In the genomic region with DNA sequence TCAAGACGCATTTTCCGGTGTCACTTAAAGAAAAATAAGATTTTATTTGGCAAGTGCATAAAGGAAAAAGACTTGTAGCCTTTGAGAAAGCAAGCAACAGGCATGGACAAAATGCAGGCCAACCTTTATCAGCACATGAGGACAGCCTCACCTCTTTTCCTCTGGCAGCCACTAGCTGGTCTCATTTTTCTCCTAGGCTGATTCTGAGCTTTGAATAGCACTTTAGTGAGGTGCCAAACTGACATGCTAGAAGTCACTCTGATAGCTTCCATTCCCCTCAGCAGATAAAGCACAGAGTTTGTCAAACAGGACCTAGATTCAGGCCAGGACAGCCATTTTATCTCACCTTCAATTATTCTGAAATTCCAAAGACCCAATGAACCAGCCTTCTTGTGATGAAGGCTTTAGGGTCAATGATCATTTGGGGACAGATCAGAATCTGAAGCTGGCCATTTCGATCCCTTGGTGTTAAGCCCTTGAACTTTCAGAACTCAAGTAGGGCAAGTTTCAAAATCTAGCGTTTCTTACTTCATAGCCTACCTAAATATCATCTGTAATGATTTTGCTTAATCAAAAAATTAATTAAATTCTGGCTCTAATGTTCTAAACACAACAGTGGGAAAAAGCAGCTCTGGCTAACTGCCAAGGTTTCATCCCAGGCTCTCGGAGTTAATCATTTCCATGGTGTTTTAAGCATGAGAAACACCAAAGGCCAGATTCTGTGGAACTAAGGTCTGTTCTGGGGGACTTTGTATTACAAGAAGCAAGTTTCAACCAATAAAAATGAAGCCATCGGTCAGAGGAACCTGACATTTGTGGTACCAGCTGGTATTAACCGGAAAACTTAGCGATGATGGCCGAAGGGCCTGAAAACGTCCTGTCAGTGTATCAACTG, we compare ENCODE assay signal across 12 mouse cellular contexts. TPM values are rescaled to one million over a fixed set of nuclear protein-coding genes. Genes with fewer than 3 reads are reported as not detected.
DNase-seq lines count a peak whose midpoint lies in the region; ATAC-seq lines count a peak whose summit lies in the region.
"Had no signal": no experiment of that assay in that cellular context is flagged by ENCODE, and none has a peak within 500 bp of the region (broad histone marks: within the 10 kb centered on the region; RNA-seq: fewer than 3 reads in every experiment).

No protein-coding gene starts in this region.

- WGBS in heart, embryonic 12.5 days: 64% methylated on average over 10 of the region's 10 CpGs
- 69% methylated on average over 10 of the region's 10 CpGs for WGBS in liver, embryonic 16.5 days (ENCODE audit: insufficient replicate concordance)

- no peak overlapping the region for H3K4me3 ChIP-seq in heart, embryonic 12.5 days
- no peak overlapping the region for H3K4me3 ChIP-seq in liver, embryonic 16.5 days (ENCODE audit: low read depth, low read length)
- H3K4me3 ChIP-seq: embryonic facial prominence, embryonic 13.5 days; forebrain, embryonic 15.5 days had no signal

- H3K4me2 ChIP-seq in heart, embryonic 12.5 days: no peak overlapping the region
- H3K4me2 ChIP-seq in liver, embryonic 16.5 days (ENCODE audit: low read depth, low read length): no peak overlapping the region
- H3K4me2 ChIP-seq: embryonic facial prominence, embryonic 13.5 days; forebrain, embryonic 15.5 days had no signal

- H3K9ac ChIP-seq in heart, embryonic 12.5 days: no peak overlapping the region
- H3K9ac ChIP-seq in liver, embryonic 16.5 days (ENCODE audit: low read depth, low read length): no peak overlapping the region
- H3K9ac ChIP-seq: embryonic facial prominence, embryonic 13.5 days; forebrain, embryonic 15.5 days had no signal

- no peaks in the 10 kb centered on the region for H3K36me3 ChIP-seq in heart, embryonic 12.5 days
- no peaks in the 10 kb centered on the region for H3K36me3 ChIP-seq in liver, embryonic 16.5 days (ENCODE audit: control insufficient read depth, insufficient read depth)
- H3K36me3 ChIP-seq: embryonic facial prominence, embryonic 13.5 days; forebrain, embryonic 15.5 days had no signal

- H3K27ac ChIP-seq in heart, embryonic 12.5 days (ENCODE audit: poor library complexity, severe bottlenecking): peak overlapping the region; percentile 65
- peak overlapping the region; percentile 60 for H3K27ac ChIP-seq in liver, embryonic 16.5 days (ENCODE audit: low read length)
- H3K27ac ChIP-seq: embryonic facial prominence, embryonic 13.5 days; forebrain, embryonic 15.5 days had no signal

- H3K27me3 ChIP-seq in heart, embryonic 12.5 days (replicated peaks): no peaks in the 10 kb centered on the region
- H3K27me3 ChIP-seq in liver, embryonic 16.5 days (ENCODE audit: control insufficient read depth, insufficient read depth, low read depth, low read length): no peaks in the 10 kb centered on the region
- H3K27me3 ChIP-seq: embryonic facial prominence, embryonic 13.5 days; forebrain, embryonic 15.5 days had no signal

- H3K9me3 ChIP-seq in heart, embryonic 12.5 days (replicated peaks): no peaks in the 10 kb centered on the region
- H3K9me3 ChIP-seq in liver, embryonic 16.5 days (replicated peaks; ENCODE audit: control insufficient read depth, low read length): no peaks in the 10 kb centered on the region
- H3K9me3 ChIP-seq: embryonic facial prominence, embryonic 13.5 days; forebrain, embryonic 15.5 days had no signal

- peaks cover 32% of the 10 kb centered on the region for H3K4me1 ChIP-seq in heart, embryonic 12.5 days (replicated peaks)
- no peaks in the 10 kb centered on the region for H3K4me1 ChIP-seq in liver, embryonic 16.5 days (ENCODE audit: control insufficient read depth, low read depth, low read length)

- intact Hi-C loops in left cerebral cortex, postnatal 4 days (cut with DNase I): no loop called here
- intact Hi-C loops in left cerebral cortex, postnatal 25 days (cut with DNase I): no loop called here

- peak; percentile 10 for DNase-seq in left cerebral cortex, postnatal 4 days
- no peak for DNase-seq in left cerebral cortex, postnatal 25 days (ENCODE audit: low spot score in 2 of 2)
- peak; percentile 93 for DNase-seq in kidney, adult 9 months
- DNase-seq in neural tube, embryonic 10.5 days (ENCODE audit: extremely low spot score, low spot score): no peak
- no peak for DNase-seq in layer of hippocampus, adult 8-10 months (ENCODE audit: low spot score in 2 of 2)
- no peak for DNase-seq in gastrocnemius, postnatal 4 days (ENCODE audit: low spot score in 2 of 2)
- DNase-seq: cerebellum, postnatal 25 days; lung, postnatal 4 days had no signal

- ATAC-seq in heart, embryonic 12.5 days (ENCODE audit: insufficient number of reproducible peaks, low FRiP score): peak; percentile 46; the same call in 1 of the 2 replicates
- peak; percentile 72 for ATAC-seq in liver, embryonic 16.5 days (ENCODE audit: low read depth)
- ATAC-seq: forebrain, embryonic 15.5 days had no signal

RNA-seq across cellular contexts. Expression of a gene that starts 37.3 kb away (rescaled TPM):
- 1 to 10 TPM; 5.0 to 6.4 TPM for total RNA-seq in left cerebral cortex, postnatal 4 days (2021)
- 10 to 100 TPM in 1 of 2 experiments, 1 to 10 TPM in 1; 8.8 to 10.3 TPM for total RNA-seq in left cerebral cortex, postnatal 25 days (2021)
- 5.6 and 6.2 TPM in 2 replicates for polyA plus RNA-seq in heart, embryonic 12.5 days (2016; fragmentation: Nextera tagmentation; extraction: Ambion mirVana)
- 1.5 and 1.8 TPM in 2 replicates for polyA plus RNA-seq in liver, embryonic 16.5 days (2015; fragmentation: Nextera tagmentation; extraction: Ambion mirVana)
- total RNA-seq in layer of hippocampus, adult 8-10 months (2022): 10 to 100 TPM in 1 of 4 experiments, 1 to 10 TPM in 3; 7.2 to 12.2 (median 9.9) TPM
- total RNA-seq in gastrocnemius, postnatal 4 days (2021): 1 to 10 TPM; 2.3 to 3.1 TPM

Comparison
In these comparisons a context has a peak if more than half of its experiments do, and no peak if none do; other contexts are left out.
1. DNase-seq: peak in left cerebral cortex, postnatal 4 days (single experiment) and kidney, adult 9 months (single experiment); none in left cerebral cortex, postnatal 25 days (0 of 2), neural tube, embryonic 10.5 days (single experiment), layer of hippocampus, adult 8-10 months (0 of 2) and gastrocnemius, postnatal 4 days (0 of 2).